Mouse (Mus musculus): ENCODE measurements around the gene Aimp2.

DNA sequence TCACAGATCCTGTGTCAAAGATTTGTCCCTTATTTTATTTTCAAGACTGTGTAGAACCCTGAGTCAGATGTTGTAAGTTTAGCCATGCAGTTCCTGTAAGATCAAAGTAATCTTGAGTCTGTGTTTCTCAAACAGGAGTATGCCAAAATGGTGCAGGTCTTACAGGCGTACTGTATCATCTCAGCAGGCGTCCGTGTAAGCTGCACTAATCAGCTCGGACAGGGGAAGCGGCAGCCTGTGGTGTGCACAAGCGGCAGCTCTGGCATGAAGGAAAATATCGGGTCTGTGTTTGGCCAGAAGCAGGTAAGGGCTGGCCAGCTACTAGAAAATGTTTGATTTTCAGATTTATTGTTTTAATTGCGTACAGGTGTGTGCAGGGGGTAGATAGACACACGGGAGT, 6.6 kb upstream of the Aimp2 start:
- TF ChIP-seq POLR2A (IDR thresholded peaks at IDR 0.05; ENCODE audit: control insufficient read depth, low read depth, low read length) (no peak), CTCF (IDR thresholded peaks at IDR 0.05; ENCODE audit: control insufficient read depth, insufficient read depth, insufficient replicate concordance, low read depth, low read length) (no peak)
